Mouse (Mus musculus) megakaryocyte progenitor cell, adult 5-6 weeks (primary cell): ENCODE measurements around the gene Tmem132a. TPM values are rescaled to one million over a fixed set of nuclear protein-coding genes. Genes with fewer than 3 reads are reported as not detected.
A peak's percentile ranks its signal among the peaks of the same experiment; 100 is the strongest.

ENCODE experiments used
- ATAC-seq: replicated peaks from 2 replicates; pipeline ENCODE4 v1.8.0; 2016; ENCODE audit warnings: mild to moderate bottlenecking, moderate TSS enrichment, inconsistent platforms; ENCODE audit not compliant: poor library complexity
- total RNA-seq, 2 experiments: library from RNA; stranded (forward) in 1 of 2; stranded (reverse) in 1 of 2; fragments of 157-497, 149-512 nt in 1 of 2; fragments of 200-1000 nt in 1 of 2; gene quantifications; 2 replicates each; pipeline versions ENCODE4 v1.2.3 to v1.2.4; 2015 to 2017

The Tmem132a gene
- total RNA-seq (2015) (0.17 TPM in 1 of 2 replicates, not detected in the other), total RNA-seq (2017) (0.30 TPM in 1 of 2 replicates, not detected in the other)

GRCm38 (mm10) chr19:10869886-10870527 is at the start of gene Tmem132a:
Gene Tmem132a, minus strand, starts transcription at chr19:10869940.
- ATAC-seq, result no peak

GRCm38 (mm10) chr19:10918321-10918991 is 48.7 kb upstream of the Tmem132a start:
- no peak for ATAC-seq

GRCm38 (mm10) chr19:10916506-10916905 is 46.8 kb upstream of the Tmem132a start:
- ATAC-seq, result no peak

GRCm38 (mm10) chr19:10914870-10915269 is 45.1 kb upstream of the Tmem132a start:
- ATAC-seq, result peak; percentile 47

GRCm38 (mm10) chr19:10914291-10914690 is 44.6 kb upstream of the Tmem132a start:
- ATAC-seq, result peak; percentile 79

- no peak for ATAC-seq
These were observed 39.5 kb upstream of the Tmem132a start for GRCm38 (mm10) chr19:10909087-10909721.

GRCm38 (mm10) chr19:10907891-10908290 is 38.2 kb upstream of the Tmem132a start:
- ATAC-seq, result peak; percentile 84

- ATAC-seq, result no peak
These were observed 35.9 kb upstream of the Tmem132a start for GRCm38 (mm10) chr19:10905728-10906000.

- peak; percentile 60 for ATAC-seq
These were observed 35.4 kb upstream of the Tmem132a start for GRCm38 (mm10) chr19:10904927-10905727.

- no peak for ATAC-seq
These were observed 34.8 kb upstream of the Tmem132a start for GRCm38 (mm10) chr19:10904512-10904911.

- ATAC-seq, result no peak
These were observed 31.3 kb upstream of the Tmem132a start for GRCm38 (mm10) chr19:10901046-10901445.

- no peak for ATAC-seq
These were observed 30.6 kb upstream of the Tmem132a start for GRCm38 (mm10) chr19:10900315-10900714.

- ATAC-seq, result no peak
These were observed 27.8 kb upstream of the Tmem132a start for GRCm38 (mm10) chr19:10897491-10897890.

- ATAC-seq, result no peak
These were observed 27.1 kb upstream of the Tmem132a start for GRCm38 (mm10) chr19:10896849-10897248.

GRCm38 (mm10) chr19:10895708-10896107 is 26.0 kb upstream of the Tmem132a start:
- ATAC-seq, result no peak

- peak; percentile 97 for ATAC-seq
These were observed 25.3 kb upstream of the Tmem132a start, which contains the start of gene Prpf19 for GRCm38 (mm10) chr19:10895016-10895528. Gene Prpf19, plus strand, starts transcription at chr19:10895231.

GRCm38 (mm10) chr19:10892201-10892600 is 22.5 kb upstream of the Tmem132a start:
- ATAC-seq, result no peak

- peak; percentile 81 for ATAC-seq
These were observed 11.8 kb upstream of the Tmem132a start, which contains the start of gene Tmem109 for GRCm38 (mm10) chr19:10881426-10882154. Gene Tmem109, minus strand, starts transcription at chr19:10882001.

- ATAC-seq, result no peak
These were observed 11.3 kb upstream of the Tmem132a start for GRCm38 (mm10) chr19:10880975-10881425.
